Mouse (Mus musculus) cerebellum, adult 8-10 months (tissue): ENCODE measurements at regions not wholly inside any gene's neighbourhood (a gene's known extent, or its start where the extent isn't known, plus 50 kb on each side); places are given as distances from the start of the nearest gene placed in this dataset.

Experiments
- DNase-seq: peaks from one replicate; pipeline ENCODE4 v3.0.0; 2022

- no peak for DNase-seq
Observed at GRCm38 (mm10) chr11:7317409-7317970, 103.8 kb upstream of the Igfbp3 start.

GRCm38 (mm10) chr11:7296252-7296651 is 82.5 kb upstream of the Igfbp3 start:
- no peak for DNase-seq

- no peak for DNase-seq
Observed at GRCm38 (mm10) chr11:7289242-7289938, 75.7 kb upstream of the Igfbp3 start.

- DNase-seq: no peak
Observed at GRCm38 (mm10) chr11:7284836-7285490, 71.2 kb upstream of the Igfbp3 start.

GRCm38 (mm10) chr11:7282981-7283380 is 69.3 kb upstream of the Igfbp3 start:
- DNase-seq: no peak

GRCm38 (mm10) chr11:7282188-7282587 is 68.5 kb upstream of the Igfbp3 start:
- no peak for DNase-seq

GRCm38 (mm10) chr11:7281656-7282055 is 67.9 kb upstream of the Igfbp3 start:
- DNase-seq: no peak

- DNase-seq: peak; percentile 4
Observed at GRCm38 (mm10) chr11:7279891-7280290, 66.2 kb upstream of the Igfbp3 start.

- no peak for DNase-seq
Observed at GRCm38 (mm10) chr11:7272543-7272942, 58.8 kb upstream of the Igfbp3 start.

- DNase-seq: no peak
Observed at GRCm38 (mm10) chr11:7270916-7271315, 57.2 kb upstream of the Igfbp3 start.

GRCm38 (mm10) chr11:7263971-7264370 is 50.2 kb upstream of the Igfbp3 start:
- DNase-seq: no peak
